Mouse (Mus musculus): ENCODE results near the gene Aldh9a1. TPM values are rescaled to one million over a fixed set of nuclear protein-coding genes. Genes with fewer than 3 reads are reported as not detected.

The Aldh9a1 gene
- polyA plus RNA-seq, 1 experiment, result 33.5 TPM

- no peaks in the 10 kb centered on the region for H3K4me1 ChIP-seq (replicated peaks; ENCODE audit: control insufficient read depth, insufficient read depth, low read length)
- no peaks in the 10 kb centered on the region for H3K36me3 ChIP-seq (ENCODE audit: control insufficient read depth, insufficient read depth, low read length)
- H3K4me3 ChIP-seq (ENCODE audit: control insufficient read depth, insufficient read depth, low read length), result no peak overlapping the region
- no peaks in the 10 kb centered on the region for H3K27me3 ChIP-seq (ENCODE audit: control insufficient read depth, insufficient read depth, low read length)
- H3K27ac ChIP-seq (ENCODE audit: control insufficient read depth, insufficient read depth, low read length), result no peak overlapping the region
- WGBS, result 94% methylated on average over 7 of the region's 7 CpGs
- DNase-seq, result no peak
- no peak for TF ChIP-seq POLR2A (IDR thresholded peaks at IDR 0.05; ENCODE audit: control insufficient read depth, extremely low read depth, insufficient read depth, low read length, poor library complexity)
- no peak for TF ChIP-seq CTCF (IDR thresholded peaks at IDR 0.05; ENCODE audit: borderline replicate concordance, control insufficient read depth, extremely low read depth, insufficient read depth, low read length, poor library complexity)
Measured at GRCm38 (mm10) chr1:167382316-167382715, 32.5 kb downstream of the Aldh9a1 start.

DNA sequence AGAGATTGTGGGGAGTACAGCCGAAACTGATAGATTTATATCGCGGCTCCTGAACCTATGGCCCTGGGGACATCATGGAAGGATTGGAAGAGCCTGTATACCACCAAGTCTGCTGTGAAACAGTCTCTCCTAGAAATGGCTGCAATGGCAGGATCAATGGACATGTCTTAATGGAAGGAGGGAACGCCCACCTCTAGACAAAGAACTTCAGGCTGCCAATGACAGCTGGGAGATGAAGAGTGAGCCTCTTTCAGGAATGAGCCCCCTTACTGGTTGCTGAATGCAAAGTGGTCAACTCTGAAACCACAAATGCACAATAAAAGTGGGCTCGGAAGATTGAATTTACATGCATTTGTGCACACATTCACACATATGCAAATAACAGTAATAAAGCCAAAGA is 33.0 kb downstream of the Aldh9a1 start:
- Histone ChIP-seq H3K4me3 (ENCODE audit: control insufficient read depth, insufficient read depth, low read length) (no peak overlapping the region), H3K27ac (ENCODE audit: control insufficient read depth, insufficient read depth, low read length) (no peak overlapping the region), H3K36me3 (ENCODE audit: control insufficient read depth, insufficient read depth, low read length) (no peaks in the 10 kb centered on the region), H3K27me3 (ENCODE audit: control insufficient read depth, insufficient read depth, low read length) (no peaks in the 10 kb centered on the region), H3K4me1 (replicated peaks; ENCODE audit: control insufficient read depth, insufficient read depth, low read length) (no peaks in the 10 kb centered on the region)
- DNase-seq, result no peak
- 97% methylated on average over 5 of the region's 5 CpGs for WGBS
- TF ChIP-seq POLR2A (IDR thresholded peaks at IDR 0.05; ENCODE audit: control insufficient read depth, extremely low read depth, insufficient read depth, low read length, poor library complexity) (no peak), CTCF (IDR thresholded peaks at IDR 0.05; ENCODE audit: borderline replicate concordance, control insufficient read depth, extremely low read depth, insufficient read depth, low read length, poor library complexity) (no peak)

GRCm38 (mm10) chr1:167383178-167383577 is 33.4 kb downstream of the Aldh9a1 start:
- H3K36me3 ChIP-seq (ENCODE audit: control insufficient read depth, insufficient read depth, low read length), result no peaks in the 10 kb centered on the region
- 94% methylated on average over 5 of the region's 5 CpGs for WGBS
- no peak for TF ChIP-seq POLR2A (IDR thresholded peaks at IDR 0.05; ENCODE audit: control insufficient read depth, extremely low read depth, insufficient read depth, low read length, poor library complexity)
- no peak for TF ChIP-seq CTCF (IDR thresholded peaks at IDR 0.05; ENCODE audit: borderline replicate concordance, control insufficient read depth, extremely low read depth, insufficient read depth, low read length, poor library complexity)
- no peak overlapping the region for H3K27ac ChIP-seq (ENCODE audit: control insufficient read depth, insufficient read depth, low read length)
- no peaks in the 10 kb centered on the region for H3K27me3 ChIP-seq (ENCODE audit: control insufficient read depth, insufficient read depth, low read length)
- no peak overlapping the region for H3K4me3 ChIP-seq (ENCODE audit: control insufficient read depth, insufficient read depth, low read length)
- no peak for DNase-seq
- no peaks in the 10 kb centered on the region for H3K4me1 ChIP-seq (replicated peaks; ENCODE audit: control insufficient read depth, insufficient read depth, low read length)

GRCm38 (mm10) chr1:167384156-167384555 is 34.4 kb downstream of the Aldh9a1 start:
- H3K27me3 ChIP-seq (ENCODE audit: control insufficient read depth, insufficient read depth, low read length), result no peaks in the 10 kb centered on the region
- TF ChIP-seq POLR2A (IDR thresholded peaks at IDR 0.05; ENCODE audit: control insufficient read depth, extremely low read depth, insufficient read depth, low read length, poor library complexity), result no peak
- no peak for TF ChIP-seq CTCF (IDR thresholded peaks at IDR 0.05; ENCODE audit: borderline replicate concordance, control insufficient read depth, extremely low read depth, insufficient read depth, low read length, poor library complexity)
- no peaks in the 10 kb centered on the region for H3K4me1 ChIP-seq (replicated peaks; ENCODE audit: control insufficient read depth, insufficient read depth, low read length)
- no peak overlapping the region for H3K4me3 ChIP-seq (ENCODE audit: control insufficient read depth, insufficient read depth, low read length)
- no peaks in the 10 kb centered on the region for H3K36me3 ChIP-seq (ENCODE audit: control insufficient read depth, insufficient read depth, low read length)
- no peak for DNase-seq
- no peak overlapping the region for H3K27ac ChIP-seq (ENCODE audit: control insufficient read depth, insufficient read depth, low read length)
- 84% methylated on average over 3 of the region's 3 CpGs for WGBS

DNA sequence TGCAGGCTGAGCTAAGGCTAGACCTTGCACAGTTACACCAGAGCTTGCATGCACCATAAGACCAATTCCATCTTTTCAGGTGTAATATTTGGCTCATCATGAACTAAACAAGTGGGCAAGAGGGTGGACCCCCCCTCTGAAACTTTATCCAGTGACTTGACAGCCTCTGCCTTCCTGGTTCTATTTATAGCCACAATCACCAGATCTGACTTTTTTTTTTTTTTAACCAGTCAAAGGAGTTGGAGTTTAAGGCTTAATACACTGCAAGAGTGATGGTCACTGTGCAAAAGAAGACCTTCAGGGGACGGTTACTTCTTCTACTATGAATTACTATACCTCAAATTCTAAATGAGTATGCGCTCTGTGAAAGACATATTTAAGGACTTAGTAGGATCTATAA is 35.4 kb downstream of the Aldh9a1 start:
- 97% methylated on average over 2 of the region's 2 CpGs for WGBS

GRCm38 (mm10) chr1:167385636-167386035 is 35.8 kb downstream of the Aldh9a1 start:
- 91% methylated on average over 5 of the region's 5 CpGs for WGBS
- Histone ChIP-seq H3K4me1 (replicated peaks; ENCODE audit: control insufficient read depth, insufficient read depth, low read length) (no peaks in the 10 kb centered on the region), H3K4me3 (ENCODE audit: control insufficient read depth, insufficient read depth, low read length) (no peak overlapping the region), H3K27ac (ENCODE audit: control insufficient read depth, insufficient read depth, low read length) (no peak overlapping the region), H3K36me3 (ENCODE audit: control insufficient read depth, insufficient read depth, low read length) (no peaks in the 10 kb centered on the region), H3K27me3 (ENCODE audit: control insufficient read depth, insufficient read depth, low read length) (no peaks in the 10 kb centered on the region)
- TF ChIP-seq CTCF (IDR thresholded peaks at IDR 0.05; ENCODE audit: borderline replicate concordance, control insufficient read depth, extremely low read depth, insufficient read depth, low read length, poor library complexity) (no peak), POLR2A (IDR thresholded peaks at IDR 0.05; ENCODE audit: control insufficient read depth, extremely low read depth, insufficient read depth, low read length, poor library complexity) (no peak)
- no peak for DNase-seq

More for the DNA sequence above, 35.4 kb downstream of the Aldh9a1 start:
- no peak overlapping the region for H3K4me3 ChIP-seq (ENCODE audit: control insufficient read depth, insufficient read depth, low read length)
- no peak for DNase-seq
- no peak overlapping the region for H3K27ac ChIP-seq (ENCODE audit: control insufficient read depth, insufficient read depth, low read length)
- no peaks in the 10 kb centered on the region for H3K4me1 ChIP-seq (replicated peaks; ENCODE audit: control insufficient read depth, insufficient read depth, low read length)
- no peak for TF ChIP-seq POLR2A (IDR thresholded peaks at IDR 0.05; ENCODE audit: control insufficient read depth, extremely low read depth, insufficient read depth, low read length, poor library complexity)
- TF ChIP-seq CTCF (IDR thresholded peaks at IDR 0.05; ENCODE audit: borderline replicate concordance, control insufficient read depth, extremely low read depth, insufficient read depth, low read length, poor library complexity), result no peak
- H3K27me3 ChIP-seq (ENCODE audit: control insufficient read depth, insufficient read depth, low read length), result no peaks in the 10 kb centered on the region
- no peaks in the 10 kb centered on the region for H3K36me3 ChIP-seq (ENCODE audit: control insufficient read depth, insufficient read depth, low read length)

DNA sequence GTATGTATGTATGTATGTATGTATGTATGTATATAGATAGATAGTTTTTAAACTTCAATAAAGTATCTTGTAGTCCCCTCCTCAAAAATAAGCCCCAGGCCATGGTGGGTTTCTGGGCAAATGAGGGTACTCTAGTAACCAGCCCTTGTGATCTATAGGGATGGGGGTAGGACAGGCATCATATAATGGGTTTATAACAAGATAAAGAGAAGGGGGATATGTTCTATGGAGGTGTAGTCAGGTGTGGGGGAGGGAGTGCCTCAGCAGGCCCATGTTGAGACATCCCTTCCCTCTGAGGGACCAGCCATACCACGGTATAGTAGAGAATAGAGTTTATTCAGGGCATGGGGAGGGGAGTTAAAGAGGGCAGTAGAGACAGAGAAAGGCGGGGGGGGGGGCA is 36.7 kb downstream of the Aldh9a1 start:
- Histone ChIP-seq H3K36me3 (ENCODE audit: control insufficient read depth, insufficient read depth, low read length) (no peaks in the 10 kb centered on the region), H3K27me3 (ENCODE audit: control insufficient read depth, insufficient read depth, low read length) (no peaks in the 10 kb centered on the region), H3K27ac (ENCODE audit: control insufficient read depth, insufficient read depth, low read length) (no peak overlapping the region), H3K4me3 (ENCODE audit: control insufficient read depth, insufficient read depth, low read length) (no peak overlapping the region), H3K4me1 (replicated peaks; ENCODE audit: control insufficient read depth, insufficient read depth, low read length) (no peaks in the 10 kb centered on the region)
- no peak for TF ChIP-seq CTCF (IDR thresholded peaks at IDR 0.05; ENCODE audit: borderline replicate concordance, control insufficient read depth, extremely low read depth, insufficient read depth, low read length, poor library complexity)
- no peak for TF ChIP-seq POLR2A (IDR thresholded peaks at IDR 0.05; ENCODE audit: control insufficient read depth, extremely low read depth, insufficient read depth, low read length, poor library complexity)
- WGBS, result 90% methylated on average over 2 of the region's 2 CpGs
- no peak for DNase-seq
